Mouse (Mus musculus): Measurements from ENCODE around the gene Tecpr1. TPM values are rescaled to one million over a fixed set of nuclear protein-coding genes. Genes with fewer than 3 reads are reported as not detected.

Tecpr1 gene
- total and polyA plus RNA-seq, 2 experiments: 5.9 to 13.0 TPM

DNA sequence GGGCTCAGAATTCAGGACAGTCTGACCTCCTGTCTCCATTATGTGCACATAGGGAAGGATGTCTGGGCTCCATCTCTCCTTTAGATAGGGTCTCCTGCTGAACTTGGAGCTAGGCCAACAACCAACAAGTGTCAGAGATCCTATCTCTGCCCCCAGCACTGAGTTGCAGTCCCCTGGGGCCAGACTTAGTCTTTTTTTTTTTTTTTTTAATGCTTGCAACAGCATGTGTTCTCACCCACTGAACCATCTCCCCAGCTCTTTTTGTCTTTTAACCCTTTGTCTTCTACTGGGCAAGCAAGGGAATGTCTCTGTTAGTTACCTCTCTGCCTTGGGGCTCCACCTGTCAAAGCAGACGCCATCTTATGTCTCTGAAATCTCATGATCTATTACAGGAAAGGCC lies 15.6 kb upstream of the Tecpr1 start:
- Histone ChIP-seq H3K9ac (ENCODE audit: low read depth, low read length) (no peak overlapping the region), H3K27ac (replicated peaks; ENCODE audit: insufficient read depth, low read depth, low read length) (no peak overlapping the region), H3K27me3 (ENCODE audit: control insufficient read depth, insufficient read depth, low read length) (no peaks in the 10 kb centered on the region), H3K4me1 (ENCODE audit: control insufficient read depth, insufficient read depth, low read length) (peaks cover 3% of the 10 kb centered on the region), H3K36me3 (ENCODE audit: control insufficient read depth, insufficient read depth, low read length) (no peaks in the 10 kb centered on the region), H3K79me2 (ENCODE audit: control insufficient read depth, insufficient read depth, low read length) (no peaks in the 10 kb centered on the region), H3K4me3 (ENCODE audit: insufficient read depth, low read depth, low read length) (no peak overlapping the region)
- no peak for TF ChIP-seq POLR2A (IDR thresholded peaks at IDR 0.05; ENCODE audit: extremely low read depth, insufficient read depth, low read length)
- TF ChIP-seq CTCF (IDR thresholded peaks at IDR 0.05; ENCODE audit: low read depth, low read length): no peak
- no peak for DNase-seq (ENCODE audit: extremely low read depth, low read depth, low spot score)
- WGBS: 94% methylated on average over 1 of the region's 1 CpGs

DNA sequence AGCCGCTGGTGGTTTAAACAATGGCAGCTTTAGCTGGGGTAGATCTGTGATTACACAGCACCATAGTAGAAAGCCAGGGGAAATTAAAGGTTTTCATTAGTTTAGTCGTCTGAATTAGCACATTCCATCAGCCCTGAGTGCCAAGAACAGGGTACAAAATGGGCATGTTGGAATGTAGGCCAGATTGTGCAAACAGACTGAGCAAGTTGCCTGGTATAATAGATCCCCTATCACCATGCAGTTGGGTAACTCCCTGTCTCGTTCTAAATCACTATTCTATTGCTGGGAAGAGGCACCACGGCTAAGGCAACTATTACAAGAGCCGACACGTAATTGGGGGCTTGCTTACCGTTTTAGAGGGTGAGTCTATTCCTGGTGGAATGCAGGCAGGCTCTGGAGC lies 11.3 kb upstream of the Tecpr1 start:
- 39% methylated on average over 7 of the region's 7 CpGs for WGBS
- H3K79me2 ChIP-seq (ENCODE audit: control insufficient read depth, insufficient read depth, low read length): no peaks in the 10 kb centered on the region
- H3K36me3 ChIP-seq (ENCODE audit: control insufficient read depth, insufficient read depth, low read length): no peaks in the 10 kb centered on the region
- peak overlapping the region; percentile 43; the same call in 1 of the 2 replicates for H3K27ac ChIP-seq (replicated peaks; ENCODE audit: insufficient read depth, low read depth, low read length)
- no peaks in the 10 kb centered on the region for H3K27me3 ChIP-seq (ENCODE audit: control insufficient read depth, insufficient read depth, low read length)
- no peak overlapping the region for H3K4me3 ChIP-seq (ENCODE audit: insufficient read depth, low read depth, low read length)
- TF ChIP-seq POLR2A (IDR thresholded peaks at IDR 0.05; ENCODE audit: extremely low read depth, insufficient read depth, low read length) (no peak), CTCF (IDR thresholded peaks at IDR 0.05; ENCODE audit: low read depth, low read length) (no peak)
- H3K4me1 ChIP-seq (ENCODE audit: control insufficient read depth, insufficient read depth, low read length): peaks cover 11% of the 10 kb centered on the region
- H3K9ac ChIP-seq (ENCODE audit: low read depth, low read length): no peak overlapping the region
- DNase-seq (ENCODE audit: extremely low read depth, low read depth, low spot score): peak; percentile 95

DNA sequence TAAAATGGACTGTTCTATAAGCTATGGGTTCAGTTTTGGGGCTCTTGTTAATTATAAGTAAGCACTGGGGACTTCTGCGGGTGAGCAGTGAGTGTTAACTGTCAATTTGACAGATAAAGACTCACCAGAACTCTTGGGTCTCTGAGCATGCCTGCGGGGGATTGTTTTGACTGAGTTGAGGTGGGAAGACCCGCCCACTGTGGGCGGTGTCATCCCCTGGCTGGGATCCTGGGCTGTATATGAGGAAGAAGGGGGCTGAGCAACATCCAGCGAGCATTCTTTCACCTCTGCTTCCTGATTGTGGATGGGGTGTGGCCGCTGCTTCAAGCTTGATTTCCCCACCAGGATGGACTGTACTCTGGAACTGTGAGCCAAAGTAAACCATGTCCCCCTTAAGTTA lies 10.8 kb upstream of the Tecpr1 start:
- no peak for TF ChIP-seq POLR2A (IDR thresholded peaks at IDR 0.05; ENCODE audit: extremely low read depth, insufficient read depth, low read length)
- TF ChIP-seq CTCF (IDR thresholded peaks at IDR 0.05; ENCODE audit: low read depth, low read length): no peak
- no peaks in the 10 kb centered on the region for H3K79me2 ChIP-seq (ENCODE audit: control insufficient read depth, insufficient read depth, low read length)
- H3K4me1 ChIP-seq (ENCODE audit: control insufficient read depth, insufficient read depth, low read length): peaks cover 11% of the 10 kb centered on the region
- WGBS: 67% methylated on average over 6 of the region's 6 CpGs
- no peak overlapping the region for H3K4me3 ChIP-seq (ENCODE audit: insufficient read depth, low read depth, low read length)
- H3K27me3 ChIP-seq (ENCODE audit: control insufficient read depth, insufficient read depth, low read length): no peaks in the 10 kb centered on the region
- DNase-seq (ENCODE audit: extremely low read depth, low read depth, low spot score): no peak
- no peaks in the 10 kb centered on the region for H3K36me3 ChIP-seq (ENCODE audit: control insufficient read depth, insufficient read depth, low read length)
- H3K9ac ChIP-seq (ENCODE audit: low read depth, low read length): no peak overlapping the region
- H3K27ac ChIP-seq (replicated peaks; ENCODE audit: insufficient read depth, low read depth, low read length): peak overlapping the region; percentile 63

DNA sequence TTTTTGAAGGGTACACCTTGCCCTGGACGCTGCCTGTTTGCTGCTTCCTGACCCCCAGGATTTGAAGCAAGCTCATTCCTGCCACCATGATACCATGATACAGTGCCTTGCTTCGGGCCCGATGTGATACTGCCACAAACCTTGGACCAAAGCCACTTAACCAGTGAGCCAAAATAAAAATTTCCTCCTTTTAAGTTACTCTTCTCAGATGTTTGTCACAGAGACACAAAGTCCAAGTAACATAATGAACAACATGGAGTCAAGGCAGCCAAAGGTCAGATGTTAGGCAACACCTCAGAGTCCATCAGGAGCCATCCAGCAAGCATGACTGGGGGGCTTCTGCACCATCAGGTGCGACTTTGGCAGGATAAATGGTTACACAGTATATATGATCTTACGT lies 9.1 kb upstream of the Tecpr1 start:
- peak overlapping the region; percentile 60 for H3K27ac ChIP-seq (replicated peaks; ENCODE audit: insufficient read depth, low read depth, low read length)
- DNase-seq (ENCODE audit: extremely low read depth, low read depth, low spot score): peak; percentile 93
- no peaks in the 10 kb centered on the region for H3K36me3 ChIP-seq (ENCODE audit: control insufficient read depth, insufficient read depth, low read length)
- no peak overlapping the region for H3K4me3 ChIP-seq (ENCODE audit: insufficient read depth, low read depth, low read length)
- no peaks in the 10 kb centered on the region for H3K27me3 ChIP-seq (ENCODE audit: control insufficient read depth, insufficient read depth, low read length)
- no peak overlapping the region for H3K9ac ChIP-seq (ENCODE audit: low read depth, low read length)
- H3K79me2 ChIP-seq (ENCODE audit: control insufficient read depth, insufficient read depth, low read length): no peaks in the 10 kb centered on the region
- peaks cover 11% of the 10 kb centered on the region for H3K4me1 ChIP-seq (ENCODE audit: control insufficient read depth, insufficient read depth, low read length)
- WGBS: 52% methylated on average over 5 of the region's 5 CpGs
- TF ChIP-seq POLR2A (IDR thresholded peaks at IDR 0.05; ENCODE audit: extremely low read depth, insufficient read depth, low read length) (no peak), CTCF (IDR thresholded peaks at IDR 0.05; ENCODE audit: low read depth, low read length) (no peak)

DNA sequence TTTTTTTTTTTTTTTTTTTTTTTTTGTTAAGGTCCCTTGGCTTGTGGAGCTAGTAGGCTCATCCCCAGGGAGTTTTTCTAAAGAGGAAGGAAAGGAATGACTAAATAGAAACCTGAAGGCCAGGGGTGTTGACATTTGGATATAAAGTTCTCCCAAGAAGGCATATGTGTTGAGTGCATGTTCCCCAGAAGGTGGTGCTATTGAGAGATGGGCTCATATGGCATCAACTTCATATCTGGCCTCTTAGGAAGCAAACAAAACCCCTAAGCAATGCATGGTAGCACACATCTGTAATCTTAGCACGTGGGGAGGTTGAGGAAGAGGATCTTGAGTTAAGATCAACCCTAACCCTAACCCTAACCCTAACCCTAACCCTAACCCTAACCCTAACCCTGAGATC lies 8.0 kb upstream of the Tecpr1 start:
- TF ChIP-seq CTCF (IDR thresholded peaks at IDR 0.05; ENCODE audit: low read depth, low read length) (peak; percentile 51), POLR2A (IDR thresholded peaks at IDR 0.05; ENCODE audit: extremely low read depth, insufficient read depth, low read length) (no peak)
- 64% methylated on average over 1 of the region's 1 CpGs for WGBS
- peak; percentile 57 for DNase-seq (ENCODE audit: extremely low read depth, low read depth, low spot score)
- Histone ChIP-seq H3K79me2 (ENCODE audit: control insufficient read depth, insufficient read depth, low read length) (no peaks in the 10 kb centered on the region), H3K4me3 (ENCODE audit: insufficient read depth, low read depth, low read length) (no peak overlapping the region), H3K27me3 (ENCODE audit: control insufficient read depth, insufficient read depth, low read length) (no peaks in the 10 kb centered on the region), H3K9ac (ENCODE audit: low read depth, low read length) (no peak overlapping the region), H3K36me3 (ENCODE audit: control insufficient read depth, insufficient read depth, low read length) (no peaks in the 10 kb centered on the region), H3K4me1 (ENCODE audit: control insufficient read depth, insufficient read depth, low read length) (peaks cover 11% of the 10 kb centered on the region), H3K27ac (replicated peaks; ENCODE audit: insufficient read depth, low read depth, low read length) (no peak overlapping the region)

DNA sequence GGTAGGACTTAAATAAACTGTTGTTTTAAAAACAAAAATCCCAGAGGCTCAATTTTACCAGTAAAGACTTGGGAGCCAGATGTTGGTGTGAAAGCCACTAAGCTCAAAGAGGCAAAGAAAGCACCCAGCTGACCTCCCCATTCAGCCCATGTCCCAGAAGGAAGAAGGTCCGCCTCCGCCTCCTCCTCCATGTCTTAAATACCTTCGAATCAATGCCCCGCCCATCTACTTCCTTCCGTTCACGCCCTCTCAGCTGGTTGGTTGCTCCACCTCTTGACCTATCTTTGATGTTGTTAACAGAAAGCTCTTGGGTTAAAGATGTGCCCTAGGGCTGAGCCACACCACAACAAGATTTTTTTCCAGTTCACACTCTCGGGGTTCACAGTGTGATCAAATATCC lies 6.8 kb upstream of the Tecpr1 start:
- H3K79me2 ChIP-seq (ENCODE audit: control insufficient read depth, insufficient read depth, low read length): no peaks in the 10 kb centered on the region
- H3K4me1 ChIP-seq (ENCODE audit: control insufficient read depth, insufficient read depth, low read length): peaks cover 11% of the 10 kb centered on the region
- H3K4me3 ChIP-seq (ENCODE audit: insufficient read depth, low read depth, low read length): no peak overlapping the region
- no peak overlapping the region for H3K27ac ChIP-seq (replicated peaks; ENCODE audit: insufficient read depth, low read depth, low read length)
- TF ChIP-seq CTCF (IDR thresholded peaks at IDR 0.05; ENCODE audit: low read depth, low read length) (no peak), POLR2A (IDR thresholded peaks at IDR 0.05; ENCODE audit: extremely low read depth, insufficient read depth, low read length) (no peak)
- H3K27me3 ChIP-seq (ENCODE audit: control insufficient read depth, insufficient read depth, low read length): no peaks in the 10 kb centered on the region
- H3K36me3 ChIP-seq (ENCODE audit: control insufficient read depth, insufficient read depth, low read length): no peaks in the 10 kb centered on the region
- H3K9ac ChIP-seq (ENCODE audit: low read depth, low read length): no peak overlapping the region
- WGBS: 91% methylated on average over 7 of the region's 7 CpGs
- DNase-seq (ENCODE audit: extremely low read depth, low read depth, low spot score): no peak

All from liver, adult 2 months (tissue).